Mouse (Mus musculus): ENCODE measurements at regions not wholly inside any gene's neighbourhood (a gene's known extent, or its start where the extent isn't known, plus 50 kb on each side); places are given as distances from the start of the nearest gene placed in this dataset.

- H3K9me3 ChIP-seq: no peaks in the 10 kb centered on the region
- H3K9ac ChIP-seq (replicated peaks): 0 out of 2 replicates have a peak overlapping the region, but pooled peaks have one; percentile 33
- no peak overlapping the region for H3K27ac ChIP-seq
- 0 out of 2 replicates have a peak, but pooled peaks have one; percentile 50 for ATAC-seq
- H3K4me1 ChIP-seq (replicated peaks): peaks cover 19% of the 10 kb centered on the region
- no peak overlapping the region for H3K4me3 ChIP-seq (replicated peaks)
- H3K27me3 ChIP-seq: peaks cover 51% of the 10 kb centered on the region
- H3K36me3 ChIP-seq: no peaks in the 10 kb centered on the region
- peak overlapping the region; percentile 37 for H3K4me2 ChIP-seq (replicated peaks)
- WGBS: 11% methylated on average over 17 of the region's 17 CpGs
Measured at GRCm38 (mm10) chr5:136619315-136620231, 52.3 kb upstream of the Cux1 start.

- Histone ChIP-seq H3K27me3 (peaks cover 51% of the 10 kb centered on the region), H3K4me2 (replicated peaks) (peak overlapping the region; percentile 37), H3K36me3 (no peaks in the 10 kb centered on the region), H3K27ac (no peak overlapping the region), H3K4me3 (replicated peaks) (no peak overlapping the region), H3K4me1 (replicated peaks) (peaks cover 19% of the 10 kb centered on the region), H3K9ac (replicated peaks) (no peak overlapping the region), H3K9me3 (no peaks in the 10 kb centered on the region)
- ATAC-seq: no peak
- WGBS: 27% methylated on average over 12 of the region's 12 CpGs
Measured at GRCm38 (mm10) chr5:136620234-136620633, 52.9 kb upstream of the Cux1 start.

DNA sequence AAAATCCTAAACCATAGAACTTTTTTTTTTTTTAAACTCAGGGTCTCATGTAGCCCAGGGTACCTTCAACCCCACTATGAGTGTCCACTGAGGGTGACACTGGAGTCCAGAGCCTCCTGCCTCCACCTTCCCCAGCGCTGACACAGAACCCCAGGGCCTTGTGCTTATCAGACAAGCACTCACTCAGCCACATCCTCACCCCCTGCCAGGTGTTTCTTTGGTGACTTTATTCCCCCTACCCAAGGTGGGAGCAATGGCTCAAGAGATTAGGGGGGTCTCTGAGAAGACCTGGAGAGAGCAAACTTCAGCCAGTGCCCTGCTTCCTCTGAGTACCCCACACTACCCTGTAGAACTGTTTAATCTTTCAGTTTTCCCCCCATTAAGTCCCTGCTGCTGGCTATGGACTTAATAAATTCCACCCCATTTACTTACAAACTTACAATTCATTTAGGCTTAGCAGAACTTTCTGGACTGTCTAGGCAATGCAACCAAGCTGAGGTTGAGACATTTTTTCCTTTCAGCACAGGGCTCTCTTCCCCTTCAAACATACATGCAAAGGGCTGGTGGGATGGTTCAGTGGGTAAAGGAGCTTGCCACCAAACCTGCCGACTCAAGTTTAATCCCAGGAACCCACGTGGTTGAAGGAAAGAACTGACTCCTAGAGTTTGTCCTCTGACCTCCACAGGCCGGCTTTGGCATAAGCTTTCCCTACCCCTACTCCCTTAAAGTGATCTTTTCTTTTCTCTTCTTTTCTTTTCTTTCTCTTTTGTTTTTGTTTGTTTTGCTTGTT, 54.2 kb upstream of the Cux1 start:
- no peak overlapping the region for H3K9ac ChIP-seq (replicated peaks)
- no peaks in the 10 kb centered on the region for H3K9me3 ChIP-seq
- H3K27me3 ChIP-seq: peaks cover 51% of the 10 kb centered on the region
- no peak for ATAC-seq
- peaks cover 19% of the 10 kb centered on the region for H3K4me1 ChIP-seq (replicated peaks)
- no peaks in the 10 kb centered on the region for H3K36me3 ChIP-seq
- 26% methylated on average over 4 of the region's 4 CpGs for WGBS
- H3K4me3 ChIP-seq (replicated peaks): no peak overlapping the region
- no peak overlapping the region for H3K4me2 ChIP-seq (replicated peaks)
- H3K27ac ChIP-seq: no peak overlapping the region

- Histone ChIP-seq H3K27me3 (peaks cover 51% of the 10 kb centered on the region), H3K27ac (no peak overlapping the region), H3K36me3 (no peaks in the 10 kb centered on the region), H3K9me3 (no peaks in the 10 kb centered on the region), H3K9ac (replicated peaks) (no peak overlapping the region), H3K4me2 (replicated peaks) (no peak overlapping the region), H3K4me3 (replicated peaks) (no peak overlapping the region), H3K4me1 (replicated peaks) (peaks cover 19% of the 10 kb centered on the region)
- no peak for ATAC-seq
- 18% methylated on average over 2 of the region's 2 CpGs for WGBS
Measured at GRCm38 (mm10) chr5:136622152-136622551, 54.9 kb upstream of the Cux1 start.

GRCm38 (mm10) chr5:136622721-136623542, 55.6 kb upstream of the Cux1 start:
- ATAC-seq: peak; percentile 62
- Histone ChIP-seq H3K4me2 (replicated peaks) (peak overlapping the region; percentile 76), H3K27ac (no peak overlapping the region), H3K36me3 (no peaks in the 10 kb centered on the region), H3K9ac (replicated peaks) (peak overlapping the region; percentile 44), H3K27me3 (peaks cover 44% of the 10 kb centered on the region), H3K9me3 (no peaks in the 10 kb centered on the region), H3K4me1 (replicated peaks) (peaks cover 19% of the 10 kb centered on the region), H3K4me3 (replicated peaks) (peak overlapping the region; percentile 41)
- WGBS: 4% methylated on average over 43 of the region's 43 CpGs

DNA sequence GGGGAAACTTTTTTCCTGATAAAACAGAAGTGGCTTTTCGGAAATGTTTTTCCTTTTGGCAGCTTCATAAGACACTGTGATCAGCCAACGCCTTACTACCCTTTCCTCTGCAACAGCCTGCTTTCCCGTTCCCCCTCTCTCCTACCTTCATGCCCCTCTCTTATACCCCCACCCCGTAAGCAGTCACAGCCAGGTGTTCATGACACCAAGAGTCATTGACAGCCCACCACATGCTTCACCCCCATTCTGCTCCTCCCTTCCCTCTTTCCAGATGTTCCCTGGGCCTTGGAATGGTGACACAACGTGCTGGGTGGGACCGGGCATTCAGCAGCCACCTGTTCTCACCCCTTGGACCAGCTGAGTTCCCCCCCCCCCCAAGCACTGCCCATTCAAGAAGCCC, 56.5 kb upstream of the Cux1 start:
- H3K27me3 ChIP-seq: peaks cover 42% of the 10 kb centered on the region

DNA sequence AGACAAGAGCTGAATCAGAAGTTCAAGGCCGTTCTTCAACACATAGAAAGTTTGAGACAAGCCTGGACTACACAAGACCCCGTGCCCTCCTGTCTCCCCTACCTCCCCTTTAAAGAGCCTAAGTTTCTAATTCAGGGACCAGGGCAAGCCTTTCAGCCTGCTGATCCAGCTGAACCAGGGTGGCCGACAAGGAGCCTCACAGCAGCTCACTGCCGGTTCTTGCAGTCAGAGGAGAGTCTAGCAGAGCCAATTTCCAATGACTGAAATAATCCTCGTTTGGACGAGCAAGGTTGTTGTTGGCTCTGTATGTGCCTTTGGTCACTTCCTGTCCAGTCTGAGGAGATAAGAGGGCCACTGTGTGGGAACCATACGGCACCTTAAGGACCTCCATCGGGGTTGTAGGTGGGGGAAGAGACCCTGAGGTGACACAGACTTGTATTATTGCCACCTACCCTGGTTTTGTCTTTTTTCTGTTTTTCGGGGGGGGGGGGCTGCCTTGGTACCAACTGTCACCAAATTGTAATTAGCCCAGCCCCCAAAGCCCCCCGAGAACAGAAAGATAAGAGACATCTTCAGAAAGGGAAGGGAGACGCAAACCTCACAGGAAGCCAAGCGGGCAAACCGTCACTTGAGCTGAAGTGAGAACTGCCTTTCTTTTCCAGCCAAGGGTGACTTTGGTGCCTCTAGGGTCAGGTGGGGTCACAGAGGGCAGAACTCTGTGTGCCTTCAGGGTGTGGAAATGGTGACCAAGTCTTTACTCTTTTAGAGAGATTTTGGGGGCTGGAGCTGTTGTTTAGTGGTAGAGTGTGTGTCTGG, 58.1 kb upstream of the Cux1 start:
- no peaks in the 10 kb centered on the region for H3K36me3 ChIP-seq
- peaks cover 27% of the 10 kb centered on the region for H3K27me3 ChIP-seq
- ATAC-seq: no peak
- peaks cover 9% of the 10 kb centered on the region for H3K4me1 ChIP-seq (replicated peaks)
- H3K4me2 ChIP-seq (replicated peaks): no peak overlapping the region
- 68% methylated on average over 13 of the region's 13 CpGs for WGBS
- no peak overlapping the region for H3K27ac ChIP-seq
- no peak overlapping the region for H3K4me3 ChIP-seq (replicated peaks)
- no peaks in the 10 kb centered on the region for H3K9me3 ChIP-seq
- H3K9ac ChIP-seq (replicated peaks): no peak overlapping the region

More for the DNA sequence above, 56.5 kb upstream of the Cux1 start:
- H3K36me3 ChIP-seq: no peaks in the 10 kb centered on the region
- no peaks in the 10 kb centered on the region for H3K9me3 ChIP-seq
- H3K9ac ChIP-seq (replicated peaks): no peak overlapping the region
- no peak overlapping the region for H3K4me3 ChIP-seq (replicated peaks)
- H3K27ac ChIP-seq: no peak overlapping the region
- WGBS: 69% methylated on average over 6 of the region's 6 CpGs
- H3K4me1 ChIP-seq (replicated peaks): peaks cover 19% of the 10 kb centered on the region
- no peak for ATAC-seq
- H3K4me2 ChIP-seq (replicated peaks): no peak overlapping the region

DNA sequence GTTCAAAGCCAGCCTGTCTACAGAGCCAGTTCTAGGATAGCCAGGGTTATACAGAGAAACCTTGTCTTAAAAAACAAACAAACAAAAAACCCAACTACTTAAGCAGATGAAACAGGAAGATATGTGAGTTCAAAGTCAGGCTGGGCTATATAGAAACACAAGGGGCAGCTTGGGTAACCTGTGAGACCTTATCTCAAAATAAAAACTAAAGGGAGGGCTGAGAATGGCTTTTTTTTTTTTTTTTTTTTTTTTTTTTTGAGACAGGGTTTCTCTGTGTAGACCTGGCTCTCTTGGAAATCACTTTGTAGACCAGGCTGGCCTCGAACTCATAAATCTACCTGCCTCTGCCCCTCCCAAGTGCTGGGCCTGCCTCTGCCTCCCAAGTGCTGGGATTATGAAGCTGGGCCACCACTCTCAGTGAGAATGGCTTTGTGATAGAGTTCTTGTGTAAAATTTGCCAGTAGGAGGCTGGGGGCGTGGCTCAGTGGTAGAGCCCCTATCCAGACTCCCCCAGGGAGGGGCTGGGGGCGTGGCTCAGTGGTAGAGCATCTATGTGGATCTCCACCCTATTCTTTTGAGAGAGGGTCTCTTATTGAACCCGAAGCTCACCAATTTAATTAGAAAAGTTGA, 59.0 kb upstream of the Cux1 start:
- Histone ChIP-seq H3K9ac (replicated peaks) (no peak overlapping the region), H3K4me2 (replicated peaks) (no peak overlapping the region), H3K4me3 (replicated peaks) (no peak overlapping the region), H3K9me3 (no peaks in the 10 kb centered on the region), H3K36me3 (no peaks in the 10 kb centered on the region), H3K27me3 (peaks cover 18% of the 10 kb centered on the region), H3K27ac (no peak overlapping the region), H3K4me1 (replicated peaks) (peaks cover 9% of the 10 kb centered on the region)
- ATAC-seq: no peak
- WGBS: 50% methylated on average over 4 of the region's 4 CpGs

- 75% methylated on average over 2 of the region's 2 CpGs for WGBS
- Histone ChIP-seq H3K4me2 (replicated peaks) (no peak overlapping the region), H3K9ac (replicated peaks) (no peak overlapping the region)
Measured at GRCm38 (mm10) chr5:136626891-136627290, 59.6 kb upstream of the Cux1 start.

GRCm38 (mm10) chr5:136627671-136628292, 60.5 kb upstream of the Cux1 start:
- H3K9me3 ChIP-seq: no peaks in the 10 kb centered on the region
- peaks cover 6% of the 10 kb centered on the region for H3K4me1 ChIP-seq (replicated peaks)
- H3K27ac ChIP-seq: no peak overlapping the region
- WGBS: 75% methylated on average over 11 of the region's 11 CpGs
- no peaks in the 10 kb centered on the region for H3K36me3 ChIP-seq
- peaks cover 8% of the 10 kb centered on the region; the same call in 1 of the 2 replicates for H3K27me3 ChIP-seq
- ATAC-seq: no peak
- H3K4me2 ChIP-seq (replicated peaks): no peak overlapping the region
- H3K4me3 ChIP-seq (replicated peaks): no peak overlapping the region
- no peak overlapping the region for H3K9ac ChIP-seq (replicated peaks)

More at GRCm38 (mm10) chr5:136626891-136627290, 59.6 kb upstream of the Cux1 start:
- H3K36me3 ChIP-seq: no peaks in the 10 kb centered on the region
- no peaks in the 10 kb centered on the region for H3K9me3 ChIP-seq
- H3K27me3 ChIP-seq: peaks cover 12% of the 10 kb centered on the region
- H3K4me3 ChIP-seq (replicated peaks): no peak overlapping the region
- H3K27ac ChIP-seq: no peak overlapping the region
- H3K4me1 ChIP-seq (replicated peaks): peaks cover 9% of the 10 kb centered on the region
- ATAC-seq: no peak

Data from midbrain, embryonic 13.5 days (tissue).